Mouse (Mus musculus): Measurements from ENCODE around the gene Pan2.

Gene Pan2

DNA sequence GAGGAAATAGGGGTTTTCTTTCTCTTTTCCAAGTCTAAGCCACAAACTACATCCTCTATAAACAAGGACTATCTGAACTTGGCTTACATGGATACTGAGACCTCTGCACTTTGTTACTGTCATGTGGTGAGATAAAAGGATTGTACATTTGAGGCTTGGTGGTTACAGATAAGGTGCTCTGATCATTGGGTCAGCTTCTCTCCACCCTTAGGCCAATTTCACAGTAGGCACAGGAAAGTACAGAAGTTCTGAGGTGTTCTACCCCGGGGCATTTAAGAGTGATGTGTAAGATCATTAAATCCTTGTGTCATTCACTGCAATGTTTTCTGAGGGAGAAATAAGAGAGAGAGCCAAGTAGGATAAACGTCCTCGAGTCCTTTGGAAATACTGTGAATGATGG, 33.5 kb downstream of the Pan2 start:
- DNase-seq (ENCODE audit: low read depth, low spot score) = no peak

DNA sequence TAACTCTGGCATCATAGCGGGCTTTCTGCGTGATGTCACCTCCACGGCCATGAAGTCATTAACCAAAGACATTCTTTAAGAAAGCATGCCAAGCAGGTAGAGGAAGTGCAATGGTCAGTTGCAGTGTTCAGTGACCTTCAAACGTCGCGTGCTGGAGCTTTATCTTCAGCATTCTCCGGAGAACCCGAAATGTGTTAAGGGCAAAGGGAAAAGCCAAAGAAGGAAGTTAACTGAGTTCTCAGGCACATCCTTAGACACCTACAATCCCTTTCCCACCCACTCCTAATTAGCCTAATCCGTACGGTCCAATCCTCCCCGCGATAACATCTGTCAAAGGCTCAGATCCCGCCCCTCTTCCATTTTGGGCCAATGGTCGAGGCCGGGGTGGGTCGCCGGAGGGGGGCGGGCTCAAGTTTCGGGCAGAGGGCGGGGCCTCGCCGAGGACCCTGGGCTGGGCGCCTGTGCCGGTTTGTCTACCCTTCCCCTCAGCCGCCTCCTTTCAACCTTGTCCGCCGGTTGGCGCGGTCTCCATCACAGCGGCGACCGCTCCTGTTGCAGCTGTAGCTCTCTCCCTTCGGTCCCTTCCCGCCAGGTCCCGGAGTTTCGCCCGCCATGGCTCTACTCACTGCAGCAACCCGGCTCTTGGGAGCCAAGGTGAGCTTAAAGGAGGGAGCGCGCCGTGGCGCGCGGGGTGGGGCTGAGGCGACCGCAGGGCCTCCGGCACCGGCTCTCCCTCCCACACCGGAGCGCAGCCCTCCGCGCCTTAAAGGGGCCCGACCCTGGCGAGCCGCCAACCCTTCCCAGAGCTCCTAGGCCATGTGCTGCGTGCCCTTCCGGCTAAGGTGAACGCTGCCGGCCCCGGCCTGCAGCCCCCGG, 34.4 kb downstream of the Pan2 start, which contains the start of gene Cs:
Cs (plus strand) TSS at position 429 of the 876 bp plus-strand sequence.
- DNase-seq (ENCODE audit: low read depth, low spot score) = peak; percentile 98

DNA sequence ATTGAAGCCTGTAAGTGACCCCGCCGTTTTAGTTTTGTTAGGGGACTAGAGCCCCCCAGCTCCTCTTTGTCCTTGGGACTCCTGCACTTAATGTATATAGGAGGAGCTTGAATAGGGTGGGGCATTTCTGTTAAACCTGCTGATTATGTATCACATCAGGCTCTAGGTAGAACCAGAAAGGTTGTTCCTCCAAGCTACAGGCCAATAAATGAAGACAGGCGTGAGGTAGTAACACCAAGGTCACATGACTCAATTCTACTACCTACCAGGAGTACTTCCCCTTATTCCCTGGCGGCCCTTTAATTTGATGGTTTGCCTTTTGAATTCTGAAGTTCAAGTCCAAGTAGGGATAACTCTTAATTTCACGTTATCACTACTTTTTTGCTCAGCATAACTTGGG, 35.3 kb downstream of the Pan2 start:
- DNase-seq (ENCODE audit: low read depth, low spot score) = peak; percentile 71

DNA sequence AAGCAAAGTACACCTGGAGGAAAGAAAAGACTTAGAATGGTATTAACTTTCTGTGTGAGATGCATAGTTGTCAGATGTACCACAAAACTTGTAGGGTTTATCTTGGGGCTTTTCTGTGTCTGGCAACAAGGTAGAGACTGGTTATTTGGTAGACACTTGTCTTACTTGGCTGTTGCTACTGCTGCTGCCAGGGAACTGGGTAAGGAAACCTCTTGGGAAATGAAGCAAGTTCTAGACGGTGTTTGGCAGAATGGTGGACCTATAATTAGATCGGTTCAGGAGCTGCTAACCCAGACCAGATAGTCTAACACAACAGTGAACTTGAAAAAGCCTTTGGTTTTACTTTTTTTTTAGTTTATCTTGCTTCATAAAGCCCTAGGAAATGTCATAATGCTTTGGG, 35.8 kb downstream of the Pan2 start:
- DNase-seq (ENCODE audit: low read depth, low spot score) = no peak

DNA sequence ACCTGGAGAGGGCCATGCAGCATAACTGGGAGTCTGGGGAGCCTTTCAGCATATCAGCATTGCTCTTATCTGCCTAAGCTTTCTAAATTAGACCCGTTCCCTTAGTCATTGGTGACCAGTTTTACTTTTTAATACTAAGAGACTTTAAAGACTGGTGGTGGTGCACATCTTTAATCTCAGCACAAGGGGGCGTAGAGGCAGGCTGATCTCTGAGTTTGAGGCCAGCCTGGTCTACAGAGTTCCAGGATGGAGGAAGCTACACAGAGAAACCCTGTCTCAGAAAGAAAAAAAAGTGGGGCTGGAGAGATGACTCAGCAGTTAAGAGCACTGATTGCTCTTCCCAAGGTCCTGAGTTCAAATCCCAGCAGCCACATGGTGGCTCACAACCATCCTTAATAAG, 37.1 kb downstream of the Pan2 start:
- DNase-seq (ENCODE audit: low read depth, low spot score) = peak; percentile 48

DNA sequence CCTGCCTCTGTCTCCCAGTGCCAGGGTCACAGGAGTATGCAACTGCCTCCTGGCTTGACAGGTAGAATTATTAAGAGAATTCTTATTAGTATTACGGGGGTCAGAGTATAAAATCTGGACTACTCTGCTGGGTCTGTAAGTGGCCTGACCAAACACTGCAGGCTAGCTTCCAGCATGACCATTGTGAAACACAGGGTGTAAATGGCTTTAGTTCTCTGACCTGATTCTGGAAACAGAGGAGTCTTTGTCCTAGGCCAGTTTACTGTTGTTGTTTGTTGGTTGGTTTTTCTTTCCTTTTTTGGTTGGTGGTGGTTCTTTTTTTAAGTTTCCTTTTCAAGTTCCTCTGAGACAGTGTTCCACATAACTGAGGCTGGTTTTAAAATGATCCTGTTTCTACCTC, 40.3 kb downstream of the Pan2 start:
- peak; percentile 45 for DNase-seq (ENCODE audit: low read depth, low spot score)

DNA sequence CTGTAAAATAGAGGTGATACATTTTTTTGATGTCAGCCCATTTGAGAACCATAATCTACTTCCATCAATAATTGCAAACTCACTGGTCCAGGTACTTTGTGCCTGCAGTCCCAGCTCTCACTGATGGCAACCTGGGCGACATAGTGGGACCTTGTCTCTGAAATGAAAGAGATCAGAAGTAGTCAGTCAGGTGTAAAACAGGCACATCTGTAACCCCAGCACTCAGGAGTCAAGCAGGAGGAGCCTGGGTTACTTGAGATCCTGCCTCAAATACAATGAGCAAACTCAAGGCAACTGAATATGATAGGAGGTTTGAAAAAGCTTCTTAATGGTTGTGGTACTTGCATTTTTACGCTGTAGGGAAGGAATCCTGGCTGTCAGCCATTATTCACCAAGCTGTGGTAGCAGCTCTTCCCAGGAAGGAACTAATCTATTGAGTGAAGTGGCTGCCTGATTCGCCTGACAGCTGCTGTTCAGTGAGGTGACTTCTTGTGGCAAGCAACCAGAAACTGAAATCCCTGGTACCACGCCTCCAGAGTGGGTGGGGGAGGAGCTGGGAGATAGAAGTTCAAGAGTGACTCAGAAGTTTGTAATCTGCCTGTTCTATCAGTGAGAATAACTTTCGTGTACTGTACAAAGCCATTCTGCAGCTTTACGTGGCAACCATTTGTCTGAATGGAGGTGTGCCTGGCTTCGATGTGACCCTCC, 41.6 kb downstream of the Pan2 start:
- peak; percentile 88 for DNase-seq (ENCODE audit: low read depth, low spot score)

DNA sequence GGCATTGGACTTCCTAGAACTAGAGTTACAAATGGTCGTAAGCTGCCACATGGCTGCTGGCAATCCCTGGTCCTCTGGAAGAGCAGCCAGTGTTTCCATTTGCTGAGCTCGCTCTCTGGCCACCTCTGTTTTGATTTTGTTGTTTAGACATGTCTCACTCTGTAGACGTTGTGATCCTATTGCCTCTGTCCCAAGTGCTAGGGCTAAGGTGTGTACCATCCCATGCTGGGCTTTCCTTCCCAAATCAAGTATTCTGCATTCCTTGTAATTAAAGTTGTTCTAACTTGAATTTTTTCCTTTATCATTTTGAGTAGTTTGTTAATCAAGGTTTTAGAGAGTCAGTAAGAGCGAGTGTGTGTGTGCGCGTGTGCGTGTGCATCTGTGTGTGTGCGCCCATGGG, 44.4 kb downstream of the Pan2 start:
- DNase-seq (ENCODE audit: low read depth, low spot score) = no peak

DNA sequence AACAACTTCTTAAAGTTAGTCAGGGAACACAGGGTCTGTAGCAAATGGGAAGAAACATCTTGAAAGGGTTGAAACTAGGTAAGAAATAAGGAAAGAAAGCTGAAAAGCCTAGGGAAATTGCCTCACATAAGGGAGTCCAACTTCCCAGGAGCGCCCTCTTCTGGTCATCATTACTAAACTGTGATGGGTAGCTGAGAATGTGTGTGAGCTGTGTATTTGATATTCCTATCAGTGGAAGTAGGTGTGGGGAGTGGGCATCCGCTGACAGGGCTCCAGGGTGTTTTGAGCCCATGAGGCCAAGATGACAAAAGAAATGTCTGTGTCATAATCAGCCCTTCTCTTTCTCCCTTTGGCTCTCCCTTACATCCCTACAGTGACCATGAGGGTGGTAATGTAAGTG, 55.7 kb downstream of the Pan2 start:
- DNase-seq (ENCODE audit: low read depth, low spot score) = peak; percentile 54

DNA sequence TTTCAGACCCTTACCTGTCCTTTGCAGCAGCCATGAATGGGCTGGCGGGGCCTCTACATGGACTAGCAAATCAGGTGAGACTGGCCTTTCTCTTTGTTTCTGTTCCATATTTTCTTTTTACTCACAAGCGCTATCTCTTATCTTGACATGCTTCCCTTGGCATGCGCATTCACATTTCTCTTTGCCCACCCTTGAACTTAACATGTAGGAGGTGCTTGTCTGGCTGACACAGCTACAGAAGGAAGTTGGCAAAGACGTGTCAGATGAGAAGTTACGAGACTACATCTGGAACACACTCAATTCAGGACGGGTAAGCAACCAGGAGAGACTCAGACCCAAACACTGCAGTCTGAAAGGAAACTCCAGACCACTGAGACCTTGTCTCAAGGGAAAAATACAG, 56.1 kb downstream of the Pan2 start:
- DNase-seq (ENCODE audit: low read depth, low spot score) = no peak

DNA sequence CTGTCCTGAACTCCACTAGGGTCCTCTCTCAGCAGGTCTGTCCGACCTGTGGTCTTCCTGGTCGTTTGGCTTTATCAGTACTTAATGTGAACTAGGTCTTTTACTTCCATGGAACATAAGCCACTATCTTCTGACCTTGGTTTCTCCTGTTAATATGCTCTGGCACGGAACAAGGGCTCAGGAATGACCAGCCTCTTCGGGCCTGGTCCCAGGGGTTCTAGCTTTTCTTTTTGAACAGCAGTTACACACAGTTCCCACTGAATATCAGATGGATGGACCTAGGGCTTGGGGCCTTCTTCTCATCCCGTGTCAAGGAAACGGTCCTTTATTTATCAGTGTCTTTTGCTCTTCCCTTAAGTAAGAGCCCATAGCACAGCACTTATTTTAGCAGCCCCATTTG, 58.7 kb downstream of the Pan2 start:
- DNase-seq (ENCODE audit: low read depth, low spot score) = no peak

DNA sequence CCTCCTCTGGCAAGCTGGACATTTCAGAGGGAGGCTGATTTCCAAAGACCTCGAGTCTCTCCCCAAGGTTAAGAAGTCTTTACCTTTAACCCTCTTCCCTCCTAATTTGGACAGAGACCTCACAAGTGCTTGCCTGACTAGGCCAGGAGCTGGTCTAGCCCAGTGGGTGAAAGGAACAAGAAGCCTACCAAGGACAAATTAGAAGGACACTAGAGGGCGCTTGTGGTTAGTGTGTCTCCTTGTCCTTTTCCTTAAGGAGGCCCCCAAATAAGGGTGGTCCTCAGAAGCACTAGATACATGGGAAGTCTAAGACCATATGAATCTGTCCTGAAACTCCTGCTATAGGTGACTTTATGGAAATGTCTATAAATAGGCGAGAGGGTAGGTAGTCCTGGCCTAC, 59.4 kb downstream of the Pan2 start:
- DNase-seq (ENCODE audit: low read depth, low spot score) = peak; percentile 42

DNA sequence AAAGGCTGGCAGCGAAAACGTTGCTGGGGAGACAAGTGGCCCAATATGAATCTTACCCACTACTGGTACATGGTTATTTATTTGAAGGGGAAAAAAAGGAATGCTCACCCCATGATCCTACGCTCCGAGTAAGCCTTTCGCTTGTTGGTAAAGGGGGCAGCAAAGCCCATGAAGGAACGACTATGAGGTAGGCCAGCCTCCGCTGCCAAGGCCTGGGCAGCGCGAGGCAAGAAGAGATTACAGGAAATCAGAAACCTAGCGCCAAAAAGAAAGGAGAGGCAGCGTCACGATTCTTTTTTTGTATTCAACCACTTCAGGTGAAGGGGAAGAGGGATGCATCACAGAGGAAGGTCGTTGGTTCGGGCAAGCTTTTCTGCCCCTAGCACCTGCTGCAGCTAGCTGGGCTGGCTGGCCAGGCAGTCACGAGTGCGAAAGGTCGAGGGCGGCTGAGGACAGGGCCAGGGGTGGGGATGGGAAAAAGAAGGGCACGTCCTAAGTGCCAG, 64.8 kb downstream of the Pan2 start:
- no peak for DNase-seq (ENCODE audit: low read depth, low spot score)

DNA sequence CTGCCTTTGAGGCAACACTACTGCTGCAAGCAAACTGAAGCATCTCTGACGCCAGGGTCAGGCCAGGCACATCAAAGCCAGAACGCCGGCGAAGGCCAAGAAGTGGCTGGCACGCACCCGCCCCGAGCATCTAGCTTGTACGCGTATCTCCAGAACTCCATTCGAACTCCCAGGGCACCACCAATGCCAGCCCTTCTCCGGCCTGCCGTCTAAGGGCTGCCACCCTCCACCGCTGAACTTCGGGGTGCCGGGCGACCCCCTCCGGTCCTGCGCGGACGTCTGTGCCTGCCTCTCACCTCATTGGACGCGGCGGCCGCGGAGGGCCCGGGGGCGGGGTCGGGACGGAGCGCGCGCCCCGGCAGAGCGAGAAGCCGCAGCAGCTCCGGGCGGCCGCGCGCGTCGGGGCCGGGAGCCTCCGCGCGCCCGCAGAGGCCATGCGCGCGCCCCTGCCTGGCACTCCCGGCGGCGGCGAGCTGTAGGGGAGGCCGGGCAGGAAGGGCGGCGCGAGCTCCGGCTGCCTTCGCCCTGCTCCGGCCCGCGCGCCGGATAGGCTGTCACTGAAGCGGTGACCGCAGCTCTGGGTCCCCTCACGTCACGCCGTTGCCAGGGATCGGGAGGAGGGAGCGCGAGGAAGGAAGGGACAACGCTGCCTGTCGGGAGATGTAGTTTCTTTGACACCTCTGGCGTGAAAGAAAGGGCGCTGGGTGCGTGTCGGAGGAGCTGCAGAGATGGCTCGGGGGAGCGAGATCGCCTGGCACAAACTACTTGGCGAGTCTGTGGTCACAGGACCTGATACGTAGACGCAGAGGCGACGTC, 65.5 kb downstream of the Pan2 start, which contains the start of gene Coq10a:
Coq10a (minus strand) TSS at position 596 of the 816 bp plus-strand sequence.
- peak; percentile 92 for DNase-seq (ENCODE audit: low read depth, low spot score)

DNA sequence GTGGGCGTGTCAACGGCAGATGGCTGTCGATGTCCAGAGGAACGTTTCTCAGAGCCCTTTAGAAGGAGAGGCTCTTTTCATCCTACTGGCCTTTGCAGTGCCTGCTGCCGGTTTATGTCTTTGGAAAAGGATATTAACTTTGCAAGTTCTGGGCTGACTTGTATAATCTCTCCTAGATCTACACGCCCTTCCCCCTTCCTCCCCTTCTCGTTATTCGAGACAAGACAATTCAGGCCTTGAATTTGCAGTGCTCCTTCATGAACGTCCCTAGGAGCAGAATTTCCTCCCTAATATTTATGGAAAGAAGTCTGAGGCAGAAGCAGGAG, 66.0 kb downstream of the Pan2 start:
- DNase-seq (ENCODE audit: low read depth, low spot score) = no peak

DNA sequence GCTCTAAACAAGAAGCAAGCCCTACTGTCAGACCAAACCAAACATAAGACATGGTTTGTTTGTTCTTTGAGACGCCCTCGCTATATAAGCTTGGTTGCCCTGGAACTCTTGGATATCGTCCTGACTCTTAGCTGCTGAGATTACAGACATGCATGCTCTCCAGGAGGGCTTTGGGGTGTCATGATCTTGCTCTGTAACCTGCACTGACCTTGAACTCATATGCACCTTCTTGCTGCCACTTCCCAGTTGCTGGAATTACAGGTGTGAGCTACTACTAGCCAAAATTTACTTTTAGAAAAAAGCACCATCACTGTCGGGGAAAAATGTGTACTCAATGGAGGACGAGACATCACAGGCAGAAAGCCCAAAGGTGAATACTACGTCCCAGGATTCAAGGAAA, 66.5 kb downstream of the Pan2 start:
- no peak for DNase-seq (ENCODE audit: low read depth, low spot score)

DNA sequence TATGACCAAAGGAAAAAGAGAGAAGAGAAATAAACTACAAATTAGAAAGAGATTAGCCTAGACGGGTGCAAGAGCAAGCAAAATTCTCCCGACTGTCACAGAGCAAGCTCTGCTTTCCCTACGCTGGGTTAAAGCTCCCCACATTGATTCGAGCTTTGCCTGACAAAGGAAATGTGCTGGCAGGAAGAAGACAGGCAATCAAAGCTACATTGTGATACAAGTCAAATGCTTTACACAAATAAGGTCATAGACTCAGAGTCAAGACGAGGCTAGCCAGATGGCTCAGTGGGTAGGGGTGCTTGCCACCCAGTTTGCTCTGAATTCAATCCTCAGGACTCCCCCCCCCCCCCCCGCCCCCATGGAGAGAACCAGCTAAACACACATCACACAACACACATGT, 66.9 kb downstream of the Pan2 start:
- DNase-seq (ENCODE audit: low read depth, low spot score) = no peak

DNA sequence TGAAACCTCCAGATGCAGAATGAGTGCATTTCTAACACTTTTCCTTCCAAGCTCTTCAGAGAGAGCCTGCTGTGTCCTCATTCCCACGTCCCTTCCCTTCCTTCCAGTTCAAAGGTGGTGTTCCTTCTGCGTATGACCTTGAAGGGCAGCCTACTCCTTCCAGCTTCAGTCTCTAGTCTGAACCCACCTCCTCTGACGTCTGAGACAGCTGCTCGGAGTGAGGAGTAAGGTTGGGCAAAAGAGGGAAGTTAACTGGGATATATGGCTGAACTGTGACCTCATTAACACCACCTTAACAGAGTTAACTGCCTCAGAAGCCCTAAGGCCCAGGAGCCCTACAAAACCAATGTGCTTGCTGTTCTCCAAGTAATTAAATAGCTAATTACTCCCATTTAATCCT, 67.5 kb downstream of the Pan2 start:
- no peak for DNase-seq (ENCODE audit: low read depth, low spot score)
